Mouse (Mus musculus) neural tube, embryonic 13.5 days (tissue): ENCODE data around the gene Dlg2. TPM values are rescaled to one million over a fixed set of nuclear protein-coding genes. Genes with fewer than 3 reads are reported as not detected.

Experiments
- ATAC-seq: fragments of 200-750 bp; cut with Nextera tagmentation; 2 replicates; pipeline ENCODE4 v1.8.0; 2017; ENCODE audit warnings: low read depth, mild to moderate bottlenecking, moderate TSS enrichment, moderate library complexity
- H3K27ac ChIP-seq: fragments of 300-500 bp; sonication (generic); replicated peaks from 2 replicates; pipeline ENCODE4 v1.5.1; 2015; ENCODE audit warnings: moderate library complexity, mild to moderate bottlenecking, inconsistent platforms
- H3K27me3 ChIP-seq: fragments of 300-500 bp; sonication (generic); 2 replicates; pipeline ENCODE4 v1.6.1; 2015; ENCODE audit warnings: mild to moderate bottlenecking, inconsistent platforms
- H3K36me3 ChIP-seq: fragments of 300-500 bp; sonication (generic); 2 replicates; pipeline ENCODE4 v1.6.1; 2015; ENCODE audit warnings: mild to moderate bottlenecking, inconsistent platforms
- H3K4me1 ChIP-seq: fragments of 300-500 bp; sonication (generic); replicated peaks from 2 replicates; pipeline ENCODE4 v1.6.1; 2015; ENCODE audit warnings: inconsistent platforms
- H3K4me2 ChIP-seq: fragments of 300-500 bp; sonication (generic); 2 replicates; pipeline ENCODE4 v1.6.1; 2015; ENCODE audit warnings: inconsistent platforms, mild to moderate bottlenecking, moderate library complexity
- H3K4me3 ChIP-seq: fragments of 300-500 bp; sonication (generic); 2 replicates; pipeline ENCODE4 v1.5.1; 2015; ENCODE audit warnings: mild to moderate bottlenecking, inconsistent platforms
- H3K9ac ChIP-seq: fragments of 300-500 bp; sonication (generic); 2 replicates; pipeline ENCODE4 v1.6.1; 2015; ENCODE audit warnings: moderate library complexity, mild to moderate bottlenecking, inconsistent platforms
- H3K9me3 ChIP-seq: fragments of 300-500 bp; sonication (generic); 2 replicates; pipeline ENCODE4 v1.6.1; 2016; ENCODE audit warnings: inconsistent platforms
- WGBS: fragments of 180-500 bp; shearing (Covaris S2); methylation state at CpG from one replicate; pipeline ENCODE4 v1.1.7; 2015; 5-methylcytosine and 5-hydroxymethylcytosine counted together
- polyA plus RNA-seq: library from polyadenylated mRNA; unstranded; fragments of >200 nt; fragmentation: Nextera tagmentation; extraction: Ambion mirVana; gene quantifications from 2 replicates; pipeline ENCODE4 v1.2.1, GENCODE M21; 2015

Gene Dlg2
- polyA plus RNA-seq, 1 experiment from 2014 or later, result 13.9 TPM

DNA sequence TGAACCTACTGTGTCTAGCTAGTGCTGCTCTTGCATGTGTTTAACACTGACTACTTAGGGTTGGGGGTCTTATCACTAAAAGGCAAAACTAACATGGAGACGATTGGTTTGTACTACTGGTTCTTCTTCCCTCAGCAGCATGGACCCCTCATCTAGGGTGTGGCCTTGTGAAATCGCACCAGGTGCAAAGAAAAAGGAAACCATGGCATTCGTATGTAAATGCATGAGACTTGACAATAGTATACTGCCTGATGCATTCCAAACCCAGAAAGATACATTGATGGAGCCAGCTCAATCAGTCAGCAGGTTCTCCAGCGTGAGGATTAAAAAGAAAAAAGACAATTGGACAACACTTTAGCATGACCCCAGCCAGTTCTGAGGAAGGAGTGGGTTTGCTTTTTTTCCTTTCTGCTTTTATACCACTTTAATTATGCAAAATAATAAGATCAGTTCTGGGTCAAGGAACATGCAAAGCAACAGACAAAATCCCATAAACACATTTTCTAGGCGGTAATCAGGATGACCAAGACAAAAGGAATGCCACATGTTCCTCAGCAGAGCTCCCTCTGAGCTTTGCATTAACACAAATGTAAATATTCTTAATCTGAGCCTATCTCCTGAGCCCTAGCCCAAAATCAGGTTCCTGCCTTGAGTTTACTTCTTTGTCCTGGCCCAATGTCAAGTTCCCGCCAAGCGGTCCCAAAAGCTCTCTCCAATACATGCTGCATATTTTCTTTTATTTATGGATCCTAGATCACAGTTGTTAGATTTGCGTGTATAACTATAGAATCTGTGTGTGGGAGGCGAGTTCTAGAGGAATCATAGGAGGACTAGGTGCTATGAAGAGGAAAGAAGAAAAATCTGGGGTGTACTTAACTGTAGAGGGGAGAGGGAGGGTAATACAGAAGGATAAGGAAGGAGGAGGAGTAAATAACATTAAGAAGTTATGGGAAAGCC is 595.6 kb downstream of the Dlg2 start:
- no peak overlapping the region for H3K4me3 ChIP-seq
- H3K9me3 ChIP-seq, result no peaks in the 10 kb centered on the region
- no peaks in the 10 kb centered on the region for H3K36me3 ChIP-seq
- ATAC-seq, result no peak
- H3K27me3 ChIP-seq, result no peaks in the 10 kb centered on the region
- no peak overlapping the region for H3K9ac ChIP-seq
- 51% methylated on average over 9 of the region's 9 CpGs for WGBS
- H3K4me1 ChIP-seq, result no peaks in the 10 kb centered on the region
- H3K4me2 ChIP-seq, result no peak overlapping the region
- no peak overlapping the region for H3K27ac ChIP-seq

- Histone ChIP-seq H3K4me3 (no peak overlapping the region), H3K4me1 (peaks cover 5% of the 10 kb centered on the region), H3K4me2 (no peak overlapping the region), H3K36me3 (no peaks in the 10 kb centered on the region), H3K9me3 (no peaks in the 10 kb centered on the region), H3K27ac (no peak overlapping the region), H3K9ac (no peak overlapping the region), H3K27me3 (0 out of 2 replicates have a peak, but pooled peaks cover 6% of the 10 kb centered on the region)
- ATAC-seq, result no peak
- 83% methylated on average over 2 of the region's 2 CpGs for WGBS
Observed at GRCm38 (mm10) chr7:91086071-91086470, 609.6 kb downstream of the Dlg2 start.

DNA sequence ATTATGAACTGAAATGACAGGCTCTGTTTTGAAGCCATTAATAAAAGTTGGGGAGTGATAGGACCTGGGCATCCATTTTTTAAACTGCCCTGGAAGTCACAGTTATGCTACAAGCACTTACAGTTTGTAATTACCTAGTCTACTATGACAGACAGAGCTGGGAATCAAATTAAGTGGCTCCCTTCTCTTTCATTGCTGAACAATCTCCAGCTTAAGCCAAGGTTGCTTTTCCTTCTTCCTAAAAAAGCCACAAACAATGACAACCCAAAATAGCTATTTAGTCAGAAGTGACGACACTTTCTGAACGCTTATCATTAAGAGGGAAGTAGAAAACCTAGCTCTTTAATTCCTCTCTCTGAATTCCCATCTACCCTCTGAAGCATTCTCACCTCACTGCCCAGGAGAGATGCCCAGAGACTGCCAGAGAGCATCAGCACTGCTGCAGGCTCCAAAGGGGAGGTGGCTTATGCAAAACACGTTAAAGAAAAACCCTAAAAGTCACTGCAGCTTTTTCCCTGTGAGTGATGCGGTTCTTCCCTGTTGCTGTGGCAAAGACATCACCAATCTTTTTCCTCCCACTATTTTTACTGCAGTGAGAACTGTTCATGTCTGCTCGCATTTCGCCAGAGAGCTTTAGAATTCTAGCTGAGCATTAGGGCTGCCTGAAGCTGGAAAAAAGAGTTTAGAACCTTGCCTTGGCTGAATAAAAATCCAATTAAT is 612.9 kb downstream of the Dlg2 start:
- H3K4me3 ChIP-seq, result no peak overlapping the region
- whole genome bisulfite sequencing, result 42% methylated on average over 6 of the region's 6 CpGs
- no peak for ATAC-seq

GRCm38 (mm10) chr7:91090317-91090829 is 613.9 kb downstream of the Dlg2 start:
- Histone ChIP-seq H3K9ac (peak overlapping the region; percentile 57; the same call in 1 of the 2 replicates), H3K4me2 (peak overlapping the region; percentile 60), H3K4me3 (peak overlapping the region; percentile 35), H3K27ac (no peak overlapping the region), H3K36me3 (no peaks in the 10 kb centered on the region), H3K27me3 (peaks cover 6% of the 10 kb centered on the region; the same call in 1 of the 2 replicates), H3K4me1 (peaks cover 11% of the 10 kb centered on the region), H3K9me3 (no peaks in the 10 kb centered on the region)
- WGBS, result 55% methylated on average over 5 of the region's 5 CpGs
- ATAC-seq, result no peak

More for the DNA sequence above, 612.9 kb downstream of the Dlg2 start:
- H3K27ac ChIP-seq, result no peak overlapping the region
- no peak overlapping the region for H3K4me2 ChIP-seq
- no peaks in the 10 kb centered on the region for H3K36me3 ChIP-seq
- H3K9ac ChIP-seq, result no peak overlapping the region
- H3K27me3 ChIP-seq, result peaks cover 6% of the 10 kb centered on the region; the same call in 1 of the 2 replicates
- peaks cover 11% of the 10 kb centered on the region for H3K4me1 ChIP-seq
- H3K9me3 ChIP-seq, result no peaks in the 10 kb centered on the region

- Histone ChIP-seq H3K9me3 (no peaks in the 10 kb centered on the region), H3K27me3 (peaks cover 6% of the 10 kb centered on the region; the same call in 1 of the 2 replicates), H3K9ac (peak overlapping the region; percentile 57), H3K4me1 (peaks cover 11% of the 10 kb centered on the region), H3K4me2 (peak overlapping the region; percentile 60), H3K4me3 (peak overlapping the region; percentile 35), H3K27ac (no peak overlapping the region), H3K36me3 (no peaks in the 10 kb centered on the region)
- WGBS, result 11% methylated on average over 25 of the region's 25 CpGs
- ATAC-seq, result peak; percentile 65
Observed at GRCm38 (mm10) chr7:91090830-91091683, 614.6 kb downstream of the Dlg2 start.

- Histone ChIP-seq H3K27ac (no peak overlapping the region), H3K9ac (no peak overlapping the region), H3K36me3 (no peaks in the 10 kb centered on the region), H3K4me3 (no peak overlapping the region), H3K27me3 (no peaks in the 10 kb centered on the region; the same call in 1 of the 2 replicates), H3K9me3 (no peaks in the 10 kb centered on the region), H3K4me2 (no peak overlapping the region), H3K4me1 (peaks cover 2% of the 10 kb centered on the region)
- 83% methylated on average over 7 of the region's 7 CpGs for WGBS
- no peak for ATAC-seq
Observed at GRCm38 (mm10) chr7:91096467-91096866, 620.0 kb downstream of the Dlg2 start.

DNA sequence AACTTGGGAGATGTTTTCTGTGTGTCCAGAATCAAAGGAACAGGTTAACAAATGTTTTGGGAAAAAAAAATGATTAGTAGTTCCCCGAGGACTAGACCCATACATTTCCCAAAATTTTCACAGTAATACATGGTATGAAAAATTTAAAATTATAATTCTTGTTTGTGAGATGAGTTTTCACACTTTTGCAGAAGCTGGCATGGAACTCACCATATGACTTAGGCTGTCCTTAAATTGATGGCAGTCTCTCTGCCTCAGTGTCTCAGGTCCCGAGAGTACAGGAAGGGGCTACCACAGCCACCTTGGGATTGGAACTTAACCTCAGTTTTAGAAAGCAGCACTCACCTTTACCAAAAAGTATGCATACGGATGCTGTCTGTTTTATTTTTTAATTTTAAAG is 622.0 kb downstream of the Dlg2 start:
- no peak overlapping the region for H3K9ac ChIP-seq
- no peaks in the 10 kb centered on the region for H3K4me1 ChIP-seq
- no peak overlapping the region for H3K4me3 ChIP-seq
- H3K9me3 ChIP-seq, result no peaks in the 10 kb centered on the region
- H3K4me2 ChIP-seq, result no peak overlapping the region
- no peak for ATAC-seq
- 87% methylated on average over 3 of the region's 3 CpGs for WGBS
- no peak overlapping the region for H3K27ac ChIP-seq
- H3K36me3 ChIP-seq, result no peaks in the 10 kb centered on the region
- H3K27me3 ChIP-seq, result no peaks in the 10 kb centered on the region

DNA sequence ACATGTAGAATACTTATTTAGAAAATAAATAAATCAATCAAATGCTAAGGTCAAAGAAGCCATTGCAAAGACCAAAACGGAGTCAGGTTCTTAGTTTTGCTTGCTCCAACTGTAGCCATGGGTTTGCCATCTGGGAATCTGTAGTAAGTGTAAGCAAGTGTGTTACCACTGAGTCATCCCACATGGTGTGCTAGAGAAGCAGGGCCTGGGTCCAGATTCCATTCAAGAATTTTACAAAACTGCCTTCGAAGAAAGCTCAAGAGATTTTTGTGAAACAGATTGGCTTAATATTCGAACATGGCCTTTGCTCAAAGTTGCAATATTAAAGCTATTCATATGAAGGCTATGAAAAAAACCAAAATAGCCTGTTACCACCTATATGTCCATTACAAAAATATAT is 633.1 kb downstream of the Dlg2 start:
- no peak for ATAC-seq
- Histone ChIP-seq H3K9me3 (no peaks in the 10 kb centered on the region), H3K4me3 (no peak overlapping the region), H3K4me1 (no peaks in the 10 kb centered on the region), H3K27me3 (no peaks in the 10 kb centered on the region), H3K9ac (no peak overlapping the region), H3K36me3 (no peaks in the 10 kb centered on the region), H3K27ac (no peak overlapping the region), H3K4me2 (no peak overlapping the region)
- WGBS, result 74% methylated on average over 3 of the region's 3 CpGs

DNA sequence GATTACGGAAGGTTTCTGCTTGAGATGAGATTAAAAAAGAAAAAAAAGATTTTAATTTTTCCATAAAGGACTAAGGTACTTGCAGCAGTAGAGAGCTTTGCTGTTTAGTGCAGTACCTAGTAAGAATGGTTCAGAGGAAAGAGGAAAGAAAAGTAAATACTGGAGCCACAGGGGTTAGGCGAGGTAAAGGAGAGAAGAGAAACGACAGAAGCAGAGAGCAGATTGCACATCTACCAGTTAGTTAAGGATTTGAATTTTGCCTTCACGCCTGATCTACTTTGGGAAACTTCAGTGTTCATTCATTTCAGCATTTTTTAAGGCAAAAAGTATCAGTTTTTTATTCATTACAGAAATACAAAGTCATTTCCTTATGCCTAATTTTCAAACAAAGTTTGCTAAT is 655.7 kb downstream of the Dlg2 start:
- H3K27me3 ChIP-seq, result no peaks in the 10 kb centered on the region
- H3K4me2 ChIP-seq, result no peak overlapping the region
- no peaks in the 10 kb centered on the region for H3K9me3 ChIP-seq
- H3K36me3 ChIP-seq, result no peaks in the 10 kb centered on the region
- H3K9ac ChIP-seq, result no peak overlapping the region
- no peak overlapping the region for H3K4me3 ChIP-seq
- 81% methylated on average over 4 of the region's 4 CpGs for WGBS
- no peak overlapping the region for H3K27ac ChIP-seq
- no peak for ATAC-seq
- H3K4me1 ChIP-seq, result no peaks in the 10 kb centered on the region

DNA sequence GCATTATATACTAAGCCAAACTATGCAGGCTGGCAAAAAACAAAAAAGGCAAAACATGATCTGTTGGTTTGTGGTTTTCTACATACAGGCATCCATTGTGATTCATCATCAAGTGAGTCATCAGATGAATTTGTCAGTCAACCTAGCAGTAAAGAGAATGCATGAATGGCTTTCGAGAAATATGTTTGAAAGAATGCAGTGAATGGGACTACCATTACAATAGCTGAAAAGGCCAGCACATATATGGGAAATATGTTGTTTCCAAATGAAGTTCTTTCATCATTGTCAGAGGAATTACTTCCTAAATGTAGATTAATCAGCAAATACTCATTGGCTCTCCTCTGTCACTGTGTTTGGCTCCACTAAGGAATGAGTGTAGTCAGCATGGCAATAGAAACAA is 677.6 kb downstream of the Dlg2 start:
- Histone ChIP-seq H3K27ac (no peak overlapping the region), H3K36me3 (no peaks in the 10 kb centered on the region), H3K9me3 (no peaks in the 10 kb centered on the region), H3K27me3 (no peaks in the 10 kb centered on the region), H3K4me2 (no peak overlapping the region), H3K4me1 (no peaks in the 10 kb centered on the region), H3K4me3 (no peak overlapping the region), H3K9ac (no peak overlapping the region)
- 88% methylated on average over 1 of the region's 1 CpGs for WGBS
- no peak for ATAC-seq

DNA sequence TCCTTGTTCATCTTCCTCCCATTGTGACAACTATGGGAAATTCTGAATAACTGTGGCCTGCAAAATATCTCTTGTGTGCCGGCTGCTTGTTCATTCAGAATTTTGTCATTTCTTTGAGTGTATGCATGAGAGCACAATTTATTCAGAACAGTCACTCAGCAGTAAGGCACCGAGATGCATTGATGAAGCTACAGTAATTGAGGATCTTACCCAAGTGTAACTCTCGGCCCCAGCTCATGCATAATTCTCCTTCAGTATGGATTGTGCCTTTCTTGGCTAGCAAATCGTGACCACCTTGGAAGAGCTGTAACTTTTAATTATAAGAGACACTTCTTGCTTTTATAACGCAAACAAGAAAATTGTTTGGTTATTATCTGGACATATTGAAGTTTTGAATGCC is 682.7 kb downstream of the Dlg2 start:
- WGBS, result 67% methylated on average over 5 of the region's 5 CpGs
- H3K4me1 ChIP-seq, result peaks cover 9% of the 10 kb centered on the region
- H3K27me3 ChIP-seq, result no peaks in the 10 kb centered on the region
- ATAC-seq, result no peak
- no peak overlapping the region for H3K4me2 ChIP-seq
- H3K36me3 ChIP-seq, result no peaks in the 10 kb centered on the region
- no peak overlapping the region for H3K9ac ChIP-seq
- H3K4me3 ChIP-seq, result no peak overlapping the region
- H3K9me3 ChIP-seq, result no peaks in the 10 kb centered on the region
- no peak overlapping the region; the same call in 1 of the 2 replicates for H3K27ac ChIP-seq
